ENCODE assay signal across 22 mouse cellular contexts in the genomic region with DNA sequence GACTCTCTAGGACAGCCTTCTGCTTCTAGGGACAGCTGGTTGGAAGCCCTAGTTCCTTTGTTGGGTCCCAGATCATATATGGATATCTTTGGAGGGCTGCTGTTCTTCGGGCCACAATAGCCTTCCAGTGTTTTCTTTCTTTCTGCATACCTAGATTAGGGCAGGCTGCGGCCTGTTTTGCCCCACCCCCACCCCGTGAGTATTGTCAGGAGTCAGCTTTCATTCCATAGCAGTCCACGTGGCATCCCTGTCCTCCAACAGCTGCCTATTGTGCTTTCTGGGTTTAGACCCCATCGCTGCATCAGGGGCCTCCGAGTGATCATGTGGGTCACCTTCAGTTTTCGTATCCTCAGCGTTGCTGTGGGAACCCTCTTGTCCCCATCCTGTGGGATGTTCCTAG. TPM values are rescaled to one million over a fixed set of nuclear protein-coding genes. Genes with fewer than 3 reads are reported as not detected.
A peak's percentile ranks its signal among the peaks of the same experiment; 100 is the strongest.
DNase-seq lines count a peak whose midpoint lies in the region; ATAC-seq lines count a peak whose summit lies in the region.
"Had no signal": no experiment of that assay in that cellular context is flagged by ENCODE, and none has a peak within 500 bp of the region (broad histone marks: within the 10 kb centered on the region; RNA-seq: fewer than 3 reads in every experiment).

No protein-coding gene starts in this region.

- no peak overlapping the region for H3K4me3 ChIP-seq in heart, embryonic 12.5 days
- H3K4me3 ChIP-seq in hindbrain, embryonic 12.5 days, result no peak overlapping the region
- H3K4me3 ChIP-seq in hindbrain, embryonic 16.5 days (ENCODE audit: low read length), result no peak overlapping the region
- H3K4me3 ChIP-seq in embryonic facial prominence, embryonic 11.5 days (ENCODE audit: low read depth, low read length), result no peak overlapping the region
- H3K4me3 ChIP-seq in limb, embryonic 10.5 days, result no peak overlapping the region
- no peak overlapping the region for H3K4me3 ChIP-seq in liver, embryonic 12.5 days
- H3K4me3 ChIP-seq: gastrocnemius, adult 2 months; midbrain, embryonic 12.5 days; neural tube, embryonic 12.5 days had no signal

- 0 out of 2 replicates have a peak overlapping the region, but pooled peaks have one; percentile 13 for H3K9ac ChIP-seq in heart, embryonic 12.5 days
- 0 out of 2 replicates have a peak overlapping the region, but pooled peaks have one; percentile 27 for H3K9ac ChIP-seq in hindbrain, embryonic 12.5 days
- H3K9ac ChIP-seq in hindbrain, embryonic 16.5 days (ENCODE audit: low read depth, low read length), result no peak overlapping the region
- H3K9ac ChIP-seq in embryonic facial prominence, embryonic 11.5 days (replicated peaks; ENCODE audit: low read length), result no peak overlapping the region
- H3K9ac ChIP-seq in liver, embryonic 12.5 days, result no peak overlapping the region
- H3K9ac ChIP-seq: midbrain, embryonic 12.5 days; neural tube, embryonic 12.5 days had no signal

- no peak for ATAC-seq in heart, embryonic 12.5 days (ENCODE audit: insufficient number of reproducible peaks, low FRiP score)
- no peak for ATAC-seq in hindbrain, embryonic 12.5 days (ENCODE audit: low FRiP score)
- ATAC-seq in hindbrain, embryonic 16.5 days, result no peak
- ATAC-seq in embryonic facial prominence, embryonic 11.5 days (replicated peaks; ENCODE audit: insufficient number of reproducible peaks, low FRiP score, low TSS enrichment, low read depth), result no peak
- no peak for ATAC-seq in liver, embryonic 12.5 days
- ATAC-seq: lung, postnatal 0 days had no signal

- peaks cover 85% of the 10 kb centered on the region for H3K36me3 ChIP-seq in heart, embryonic 12.5 days
- peaks cover 81% of the 10 kb centered on the region for H3K36me3 ChIP-seq in hindbrain, embryonic 12.5 days
- peaks cover 26% of the 10 kb centered on the region for H3K36me3 ChIP-seq in hindbrain, embryonic 16.5 days (ENCODE audit: control insufficient read depth, insufficient read depth, low read length)
- peaks cover 17% of the 10 kb centered on the region for H3K36me3 ChIP-seq in embryonic facial prominence, embryonic 11.5 days (replicated peaks; ENCODE audit: control insufficient read depth, insufficient read depth, low read depth, low read length)
- peaks cover 97% of the 10 kb centered on the region for H3K36me3 ChIP-seq in limb, embryonic 10.5 days
- peaks cover 89% of the 10 kb centered on the region for H3K36me3 ChIP-seq in liver, embryonic 12.5 days

- 40% methylated on average over 8 of the region's 8 CpGs for WGBS in heart, embryonic 12.5 days
- WGBS in hindbrain, embryonic 12.5 days, result 62% methylated on average over 8 of the region's 8 CpGs
- 69% methylated on average over 8 of the region's 8 CpGs for WGBS in hindbrain, embryonic 16.5 days
- WGBS in embryonic facial prominence, embryonic 11.5 days, result 62% methylated on average over 8 of the region's 8 CpGs
- WGBS in limb, embryonic 10.5 days, result 76% methylated on average over 8 of the region's 8 CpGs
- 72% methylated on average over 8 of the region's 8 CpGs for WGBS in liver, embryonic 12.5 days (ENCODE audit: insufficient replicate concordance)

- no peaks in the 10 kb centered on the region for H3K9me3 ChIP-seq in heart, embryonic 12.5 days (replicated peaks)
- no peaks in the 10 kb centered on the region for H3K9me3 ChIP-seq in hindbrain, embryonic 12.5 days (replicated peaks)
- no peaks in the 10 kb centered on the region for H3K9me3 ChIP-seq in hindbrain, embryonic 16.5 days (ENCODE audit: control insufficient read depth, low read length)
- no peaks in the 10 kb centered on the region for H3K9me3 ChIP-seq in embryonic facial prominence, embryonic 11.5 days (replicated peaks; ENCODE audit: control insufficient read depth, low read length)
- H3K9me3 ChIP-seq in limb, embryonic 10.5 days (replicated peaks), result no peaks in the 10 kb centered on the region
- no peaks in the 10 kb centered on the region for H3K9me3 ChIP-seq in liver, embryonic 12.5 days (replicated peaks)
- H3K9me3 ChIP-seq: midbrain, embryonic 12.5 days; neural tube, embryonic 12.5 days had no signal

- H3K4me2 ChIP-seq in heart, embryonic 12.5 days, result no peak overlapping the region
- H3K4me2 ChIP-seq in hindbrain, embryonic 12.5 days (replicated peaks), result no peak overlapping the region
- no peak overlapping the region for H3K4me2 ChIP-seq in hindbrain, embryonic 16.5 days (ENCODE audit: low read length)
- no peak overlapping the region for H3K4me2 ChIP-seq in embryonic facial prominence, embryonic 11.5 days (ENCODE audit: low read depth, low read length)
- no peak overlapping the region for H3K4me2 ChIP-seq in liver, embryonic 12.5 days
- H3K4me2 ChIP-seq: midbrain, embryonic 12.5 days; neural tube, embryonic 12.5 days had no signal

- peaks cover 22% of the 10 kb centered on the region for H3K4me1 ChIP-seq in heart, embryonic 12.5 days (replicated peaks)
- no peaks in the 10 kb centered on the region for H3K4me1 ChIP-seq in hindbrain, embryonic 12.5 days
- no peaks in the 10 kb centered on the region for H3K4me1 ChIP-seq in hindbrain, embryonic 16.5 days (ENCODE audit: control insufficient read depth, insufficient read depth, low read depth, low read length)
- H3K4me1 ChIP-seq in embryonic facial prominence, embryonic 11.5 days (ENCODE audit: control insufficient read depth, insufficient read depth, low read length), result no peaks in the 10 kb centered on the region
- peaks cover 18% of the 10 kb centered on the region; the same call in 1 of the 2 replicates for H3K4me1 ChIP-seq in limb, embryonic 10.5 days
- H3K4me1 ChIP-seq in liver, embryonic 12.5 days, result peaks cover 16% of the 10 kb centered on the region
- H3K4me1 ChIP-seq: midbrain, embryonic 12.5 days; neural tube, embryonic 12.5 days had no signal

- peak overlapping the region; percentile 45 for H3K27ac ChIP-seq in heart, embryonic 12.5 days (ENCODE audit: poor library complexity, severe bottlenecking)
- no peak overlapping the region for H3K27ac ChIP-seq in hindbrain, embryonic 12.5 days
- H3K27ac ChIP-seq in hindbrain, embryonic 16.5 days (ENCODE audit: low read depth, low read length), result no peak overlapping the region
- peak overlapping the region; percentile 35; the same call in 1 of the 2 replicates for H3K27ac ChIP-seq in embryonic facial prominence, embryonic 11.5 days (replicated peaks; ENCODE audit: low read depth, low read length)
- peak overlapping the region; percentile 22; the same call in 1 of the 2 replicates for H3K27ac ChIP-seq in limb, embryonic 10.5 days
- no peak overlapping the region for H3K27ac ChIP-seq in liver, embryonic 12.5 days
- H3K27ac ChIP-seq: gastrocnemius, adult 2 months; midbrain, embryonic 12.5 days; neural tube, embryonic 12.5 days had no signal

- no peaks in the 10 kb centered on the region for H3K27me3 ChIP-seq in heart, embryonic 12.5 days (replicated peaks)
- no peaks in the 10 kb centered on the region for H3K27me3 ChIP-seq in hindbrain, embryonic 12.5 days
- H3K27me3 ChIP-seq in hindbrain, embryonic 16.5 days (replicated peaks; ENCODE audit: control insufficient read depth, insufficient read depth, low read length), result no peaks in the 10 kb centered on the region
- no peaks in the 10 kb centered on the region for H3K27me3 ChIP-seq in embryonic facial prominence, embryonic 11.5 days (ENCODE audit: control insufficient read depth, insufficient read depth, low read length)
- H3K27me3 ChIP-seq in limb, embryonic 10.5 days (ENCODE audit: low read depth, poor library complexity, severe bottlenecking), result no peaks in the 10 kb centered on the region
- no peaks in the 10 kb centered on the region for H3K27me3 ChIP-seq in liver, embryonic 12.5 days (replicated peaks)
- H3K27me3 ChIP-seq: midbrain, embryonic 12.5 days; neural tube, embryonic 12.5 days had no signal

- no peak for DNase-seq in heart, adult 18-20 months
- peak; percentile 26 for DNase-seq in embryonic facial prominence, embryonic 11.5 days (ENCODE audit: low spot score)
- no peak for DNase-seq in limb, embryonic 10.5 days (ENCODE audit: low spot score)
- DNase-seq in spleen, adult 12 weeks (ENCODE audit: low spot score), result no peak
- DNase-seq: B cell, adult 2 months; cerebellum, adult 2 months; cerebellum, postnatal 36 days; gastrocnemius, adult 2 months; heart, postnatal 14 days; kidney, adult 18-20 months; kidney, postnatal 14 days; right cerebral cortex, adult 18-20 months; thymus, postnatal 36 days had no signal

RNA-seq across cellular contexts. Expression of a gene that starts 29.9 kb away (rescaled TPM):
- polyA plus RNA-seq in heart, embryonic 12.5 days (2016; fragmentation: Nextera tagmentation; extraction: Ambion mirVana), result 294 and 300 TPM in 2 replicates
- 10 to 100 TPM; 62.5 to 70.0 TPM for total RNA-seq in heart, adult 18-20 months (2021)
- polyA plus RNA-seq in hindbrain, embryonic 12.5 days (2016; fragmentation: Nextera tagmentation; extraction: Ambion mirVana), result 456 and 488 TPM in 2 replicates
- polyA plus RNA-seq in hindbrain, embryonic 16.5 days (2015; fragmentation: Nextera tagmentation; extraction: Ambion mirVana), result 200 and 206 TPM in 2 replicates
- 315 and 326 TPM in 2 replicates for polyA plus RNA-seq in embryonic facial prominence, embryonic 11.5 days (2014; fragmentation: Nextera tagmentation; extraction: Ambion mirVana)
- polyA plus RNA-seq in limb, embryonic 10.5 days (2016; fragmentation: Nextera tagmentation; extraction: Ambion mirVana), result 330 and 448 TPM in 2 replicates
- 114 and 122 TPM in 2 replicates for polyA plus RNA-seq in liver, embryonic 12.5 days (2016; fragmentation: Nextera tagmentation; extraction: Ambion mirVana)

RNA-seq across cellular contexts. Expression of a gene that starts 43.3 kb away (rescaled TPM):
- not detected in 2 replicates for polyA plus RNA-seq in heart, embryonic 12.5 days (2016; fragmentation: Nextera tagmentation; extraction: Ambion mirVana)
- not detected for total RNA-seq in heart, adult 18-20 months (2021)
- polyA plus RNA-seq in hindbrain, embryonic 12.5 days (2016; fragmentation: Nextera tagmentation; extraction: Ambion mirVana), result not detected in 2 replicates
- polyA plus RNA-seq in hindbrain, embryonic 16.5 days (2015; fragmentation: Nextera tagmentation; extraction: Ambion mirVana), result 0.14 TPM in 1 of 2 replicates, not detected in the other
- polyA plus RNA-seq in embryonic facial prominence, embryonic 11.5 days (2014; fragmentation: Nextera tagmentation; extraction: Ambion mirVana), result 0.18 TPM in 1 of 2 replicates, not detected in the other
- 0.13 TPM in 1 of 2 replicates, not detected in the other for polyA plus RNA-seq in limb, embryonic 10.5 days (2016; fragmentation: Nextera tagmentation; extraction: Ambion mirVana)
- polyA plus RNA-seq in liver, embryonic 12.5 days (2016; fragmentation: Nextera tagmentation; extraction: Ambion mirVana), result 0.41 and 0.55 TPM in 2 replicates
- total RNA-seq: gastrocnemius, adult 2 months; heart, postnatal 14 days had no signal
- polyA plus RNA-seq: forebrain, embryonic 11.5 days; limb, embryonic 11.5 days; midbrain, embryonic 12.5 days; neural tube, embryonic 12.5 days had no signal

RNA-seq across cellular contexts. Expression of a gene that starts 50.8 kb away (rescaled TPM):
- polyA plus RNA-seq in heart, embryonic 12.5 days (2016; fragmentation: Nextera tagmentation; extraction: Ambion mirVana), result 59.4 and 64.1 TPM in 2 replicates
- 10 to 100 TPM; 25.5 to 30.2 TPM for total RNA-seq in heart, adult 18-20 months (2021)
- polyA plus RNA-seq in hindbrain, embryonic 12.5 days (2016; fragmentation: Nextera tagmentation; extraction: Ambion mirVana), result 44.7 and 52.4 TPM in 2 replicates
- 36.1 and 40.4 TPM in 2 replicates for polyA plus RNA-seq in hindbrain, embryonic 16.5 days (2015; fragmentation: Nextera tagmentation; extraction: Ambion mirVana)
- polyA plus RNA-seq in embryonic facial prominence, embryonic 11.5 days (2014; fragmentation: Nextera tagmentation; extraction: Ambion mirVana), result 33.4 and 36.9 TPM in 2 replicates
- polyA plus RNA-seq in limb, embryonic 10.5 days (2016; fragmentation: Nextera tagmentation; extraction: Ambion mirVana), result 47.9 and 54.6 TPM in 2 replicates
- polyA plus RNA-seq in liver, embryonic 12.5 days (2016; fragmentation: Nextera tagmentation; extraction: Ambion mirVana), result 21.0 and 26.8 TPM in 2 replicates

Comparison
In these comparisons a context has a peak if more than half of its experiments do, and no peak if none do; other contexts are left out.
1. H3K9ac ChIP-seq: peak in heart, embryonic 12.5 days (single experiment) and hindbrain, embryonic 12.5 days (single experiment); none in hindbrain, embryonic 16.5 days (single experiment), embryonic facial prominence, embryonic 11.5 days (single experiment) and liver, embryonic 12.5 days (single experiment).
2. H3K27ac ChIP-seq: peak in heart, embryonic 12.5 days (single experiment), embryonic facial prominence, embryonic 11.5 days (single experiment) and limb, embryonic 10.5 days (single experiment); none in hindbrain, embryonic 12.5 days (single experiment), hindbrain, embryonic 16.5 days (single experiment) and liver, embryonic 12.5 days (single experiment).